Mouse (Mus musculus): ENCODE data around the gene Prkcsh. TPM values are rescaled to one million over a fixed set of nuclear protein-coding genes. Genes with fewer than 3 reads are reported as not detected.

Gene Prkcsh
- total and polyA plus RNA-seq, 3 experiments = 183 to 577 (median 356) TPM

- H3K4me1 ChIP-seq (ENCODE audit: control insufficient read depth in 1 of 2, insufficient read depth in 2 of 2, low read length in 2 of 2) = no peaks in the 10 kb centered on the region
- H3K9ac ChIP-seq (ENCODE audit: control insufficient read depth, low read depth, low read length, poor library complexity, severe bottlenecking) = no peak overlapping the region
- peaks cover 0 to 11% of the 10 kb centered on the region in 2 experiments; a peak in 2 of 4 replicates for H3K36me3 ChIP-seq (ENCODE audit: control insufficient read depth in 1 of 2, insufficient read depth in 2 of 2, low read length in 2 of 2)
Measured at GRCm38 (mm10) chr9:22061339-22061738, 58.7 kb downstream of the Prkcsh start.

More at GRCm38 (mm10) chr9:22061339-22061738, 58.7 kb downstream of the Prkcsh start:
- Histone ChIP-seq H3K27ac (ENCODE audit: control insufficient read depth, low read depth, low read length) (no peak overlapping the region), H3K9me3 (replicated peaks; ENCODE audit: insufficient read depth, low read length) (no peaks in the 10 kb centered on the region), H3K27me3 (ENCODE audit: control insufficient read depth in 1 of 2, insufficient read depth in 2 of 2, low read length in 2 of 2) (no peaks in the 10 kb centered on the region), H3K4me3 (ENCODE audit: control insufficient read depth in 1 of 2, insufficient read depth in 1 of 2, low read depth in 2 of 2, low read length in 2 of 2) (no peak overlapping the region), H3K79me2 (ENCODE audit: control insufficient read depth, insufficient read depth, low read length, poor library complexity) (no peaks in the 10 kb centered on the region)
- no peak for TF ChIP-seq CHD2 (IDR thresholded peaks at IDR 0.05; ENCODE audit: low read length)
- 0 out of 2 replicates have a peak, but pooled peaks have one; percentile 7 for TF ChIP-seq MAX (IDR thresholded peaks at IDR 0.05; ENCODE audit: low read length)
- no peak for DNase-seq (ENCODE audit: low read depth, low spot score)

Other genes with a start within 250 kb of the Prkcsh start
- 304 and 305 TPM in 2 replicates for gene Spc24, start 242.5 kb upstream of the Prkcsh start, total RNA-seq (2012; rRNA removed)
- 100 to 1,000 TPM in 1 of 2 experiments, not detected in 1; 377 TPM for gene Spc24, start 242.5 kb upstream of the Prkcsh start, polyA plus RNA-seq (2012; ENCODE audit: insufficient read depth in 1 of 2, insufficient read length in 2 of 2, low read depth in 1 of 2, low replicate concordance in 2 of 2, missing spikeins in 1 of 2)
- gene Kank2, start 204.1 kb upstream of the Prkcsh start, total RNA-seq (2012; rRNA removed) = 5.9 and 7.6 TPM in 2 replicates
- 10 to 100 TPM in 1 of 2 experiments, not detected in 1; 16.3 TPM for gene Kank2, start 204.1 kb upstream of the Prkcsh start, polyA plus RNA-seq (2012; ENCODE audit: insufficient read depth in 1 of 2, insufficient read length in 2 of 2, low read depth in 1 of 2, low replicate concordance in 2 of 2, missing spikeins in 1 of 2)
- not detected in 2 replicates for gene Angptl8, start 167.3 kb upstream of the Prkcsh start, total RNA-seq (2012; rRNA removed)
- gene Angptl8, start 167.3 kb upstream of the Prkcsh start, polyA plus RNA-seq (2012; ENCODE audit: insufficient read depth in 1 of 2, insufficient read length in 2 of 2, low read depth in 1 of 2, low replicate concordance in 2 of 2, missing spikeins in 1 of 2) = under 1 TPM in 1 of 2 experiments, not detected in 1; 0.25 TPM
- 3.3 and 5.0 TPM in 2 replicates for gene Dock6, start 150.2 kb upstream of the Prkcsh start, total RNA-seq (2012; rRNA removed)
- gene Dock6, start 150.2 kb upstream of the Prkcsh start, polyA plus RNA-seq (2012; ENCODE audit: insufficient read depth in 1 of 2, insufficient read length in 2 of 2, low read depth in 1 of 2, low replicate concordance in 2 of 2, missing spikeins in 1 of 2) = 10 to 100 TPM in 1 of 2 experiments, not detected in 1; 21.3 TPM
- 19.0 and 22.9 TPM in 2 replicates for gene Rab3d, start 84.6 kb upstream of the Prkcsh start, total RNA-seq (2012; rRNA removed)
- 10 to 100 TPM in 1 of 2 experiments, not detected in 1; 44.2 TPM for gene Rab3d, start 84.6 kb upstream of the Prkcsh start, polyA plus RNA-seq (2012; ENCODE audit: insufficient read depth in 1 of 2, insufficient read length in 2 of 2, low read depth in 1 of 2, low replicate concordance in 2 of 2, missing spikeins in 1 of 2)
- gene Ccdc159, start 75.3 kb upstream of the Prkcsh start, total RNA-seq (2012; rRNA removed) = 1.0 and 1.4 TPM in 2 replicates
- gene Ccdc159, start 75.3 kb upstream of the Prkcsh start, polyA plus RNA-seq (2012; ENCODE audit: insufficient read depth in 1 of 2, insufficient read length in 2 of 2, low read depth in 1 of 2, low replicate concordance in 2 of 2, missing spikeins in 1 of 2) = 1 to 10 TPM in 1 of 2 experiments, not detected in 1; 6.4 TPM
- gene Tmem205, start 75.2 kb upstream of the Prkcsh start, total RNA-seq (2012; rRNA removed) = 118 and 128 TPM in 2 replicates
- 100 to 1,000 TPM in 1 of 2 experiments, not detected in 1; 114 TPM for gene Tmem205, start 75.2 kb upstream of the Prkcsh start, polyA plus RNA-seq (2012; ENCODE audit: insufficient read depth in 1 of 2, insufficient read length in 2 of 2, low read depth in 1 of 2, low replicate concordance in 2 of 2, missing spikeins in 1 of 2)
- 1.3 and 1.4 TPM in 2 replicates for gene Plppr2, start 65.8 kb upstream of the Prkcsh start, total RNA-seq (2012; rRNA removed)
- gene Plppr2, start 65.8 kb upstream of the Prkcsh start, polyA plus RNA-seq (2012; ENCODE audit: insufficient read depth in 1 of 2, insufficient read length in 2 of 2, low read depth in 1 of 2, low replicate concordance in 2 of 2, missing spikeins in 1 of 2) = 10 to 100 TPM in 1 of 2 experiments, not detected in 1; 13.9 TPM
- gene Swsap1, start 47.1 kb upstream of the Prkcsh start, total RNA-seq (2012; rRNA removed) = 12.7 and 17.2 TPM in 2 replicates
- gene Swsap1, start 47.1 kb upstream of the Prkcsh start, polyA plus RNA-seq (2012; ENCODE audit: insufficient read depth in 1 of 2, insufficient read length in 2 of 2, low read depth in 1 of 2, low replicate concordance in 2 of 2, missing spikeins in 1 of 2) = 10 to 100 TPM in 1 of 2 experiments, not detected in 1; 19.3 TPM
- gene Epor, start 39.3 kb upstream of the Prkcsh start, total RNA-seq (2012; rRNA removed) = 139 and 192 TPM in 2 replicates
- gene Epor, start 39.3 kb upstream of the Prkcsh start, polyA plus RNA-seq (2012; ENCODE audit: insufficient read depth in 1 of 2, insufficient read length in 2 of 2, low read depth in 1 of 2, low replicate concordance in 2 of 2, missing spikeins in 1 of 2) = 100 to 1,000 TPM in 1 of 2 experiments, not detected in 1; 440 TPM
- gene Rgl3, start 13.4 kb upstream of the Prkcsh start, total RNA-seq (2012; rRNA removed) = not detected in 2 replicates
- not detected for gene Rgl3, start 13.4 kb upstream of the Prkcsh start, polyA plus RNA-seq (2012; ENCODE audit: insufficient read depth in 1 of 2, insufficient read length in 2 of 2, low read depth in 1 of 2, low replicate concordance in 2 of 2, missing spikeins in 1 of 2)
- 0.19 TPM in 1 of 2 replicates, not detected in the other for gene Ccdc151, start 172 bp upstream of the Prkcsh start, total RNA-seq (2012; rRNA removed)
- gene Ccdc151, start 172 bp upstream of the Prkcsh start, polyA plus RNA-seq (2012; ENCODE audit: insufficient read depth in 1 of 2, insufficient read length in 2 of 2, low read depth in 1 of 2, low replicate concordance in 2 of 2, missing spikeins in 1 of 2) = under 1 TPM in 1 of 2 experiments, not detected in 1; 0.99 TPM
- gene Elavl3, start 49.2 kb downstream of the Prkcsh start, total RNA-seq (2012; rRNA removed) = 0.15 and 0.20 TPM in 2 replicates
- 1 to 10 TPM in 1 of 2 experiments, not detected in 1; 1.1 TPM for gene Elavl3, start 49.2 kb downstream of the Prkcsh start, polyA plus RNA-seq (2012; ENCODE audit: insufficient read depth in 1 of 2, insufficient read length in 2 of 2, low read depth in 1 of 2, low replicate concordance in 2 of 2, missing spikeins in 1 of 2)
- not detected in 2 replicates for gene Gm49318, start 68.5 kb downstream of the Prkcsh start, total RNA-seq (2012; rRNA removed)
- not detected for gene Gm49318, start 68.5 kb downstream of the Prkcsh start, polyA plus RNA-seq (2012; ENCODE audit: insufficient read depth in 1 of 2, insufficient read length in 2 of 2, low read depth in 1 of 2, low replicate concordance in 2 of 2, missing spikeins in 1 of 2)
- 16.7 and 19.2 TPM in 2 replicates for gene Zfp653, start 68.6 kb downstream of the Prkcsh start, total RNA-seq (2012; rRNA removed)
- 10 to 100 TPM in 1 of 2 experiments, not detected in 1; 40.4 TPM for gene Zfp653, start 68.6 kb downstream of the Prkcsh start, polyA plus RNA-seq (2012; ENCODE audit: insufficient read depth in 1 of 2, insufficient read length in 2 of 2, low read depth in 1 of 2, low replicate concordance in 2 of 2, missing spikeins in 1 of 2)
- 167 and 183 TPM in 2 replicates for gene Ecsit, start 82.6 kb downstream of the Prkcsh start, total RNA-seq (2012; rRNA removed)
- gene Ecsit, start 82.6 kb downstream of the Prkcsh start, polyA plus RNA-seq (2012; ENCODE audit: insufficient read depth in 1 of 2, insufficient read length in 2 of 2, low read depth in 1 of 2, low replicate concordance in 2 of 2, missing spikeins in 1 of 2) = 100 to 1,000 TPM in 1 of 2 experiments, 10 to 100 TPM in 1; 87.6 to 211 TPM
- gene Cnn1, start 96.4 kb downstream of the Prkcsh start, total RNA-seq (2012; rRNA removed) = 0.10 and 0.19 TPM in 2 replicates
- gene Cnn1, start 96.4 kb downstream of the Prkcsh start, polyA plus RNA-seq (2012; ENCODE audit: insufficient read depth in 1 of 2, insufficient read length in 2 of 2, low read depth in 1 of 2, low replicate concordance in 2 of 2, missing spikeins in 1 of 2) = under 1 TPM in 1 of 2 experiments, not detected in 1; 0.06 TPM
- gene Elof1, start 114.4 kb downstream of the Prkcsh start, total RNA-seq (2012; rRNA removed) = 390 and 421 TPM in 2 replicates
- 100 to 1,000 TPM in 1 of 2 experiments, not detected in 1; 505 TPM for gene Elof1, start 114.4 kb downstream of the Prkcsh start, polyA plus RNA-seq (2012; ENCODE audit: insufficient read depth in 1 of 2, insufficient read length in 2 of 2, low read depth in 1 of 2, low replicate concordance in 2 of 2, missing spikeins in 1 of 2)
- gene Acp5, start 132.9 kb downstream of the Prkcsh start, total RNA-seq (2012; rRNA removed) = 5.8 and 15.6 TPM in 2 replicates
- 10 to 100 TPM in 1 of 2 experiments, not detected in 1; 17.4 TPM for gene Acp5, start 132.9 kb downstream of the Prkcsh start, polyA plus RNA-seq (2012; ENCODE audit: insufficient read depth in 1 of 2, insufficient read length in 2 of 2, low read depth in 1 of 2, low replicate concordance in 2 of 2, missing spikeins in 1 of 2)
- gene Pigyl, start 154.0 kb downstream of the Prkcsh start, total RNA-seq (2012; rRNA removed) = 80.2 and 103 TPM in 2 replicates
- 100 to 1,000 TPM in 1 of 2 experiments, not detected in 1; 146 TPM for gene Pigyl, start 154.0 kb downstream of the Prkcsh start, polyA plus RNA-seq (2012; ENCODE audit: insufficient read depth in 1 of 2, insufficient read length in 2 of 2, low read depth in 1 of 2, low replicate concordance in 2 of 2, missing spikeins in 1 of 2)
- gene Zfp872, start 185.3 kb downstream of the Prkcsh start, total RNA-seq (2012; rRNA removed) = not detected in 2 replicates
- gene Zfp872, start 185.3 kb downstream of the Prkcsh start, polyA plus RNA-seq (2012; ENCODE audit: insufficient read depth in 1 of 2, insufficient read length in 2 of 2, low read depth in 1 of 2, low replicate concordance in 2 of 2, missing spikeins in 1 of 2) = not detected
- gene Zfp809, start 222.9 kb downstream of the Prkcsh start, total RNA-seq (2012; rRNA removed) = 58.6 and 67.8 TPM in 2 replicates
- gene Zfp809, start 222.9 kb downstream of the Prkcsh start, polyA plus RNA-seq (2012; ENCODE audit: insufficient read depth in 1 of 2, insufficient read length in 2 of 2, low read depth in 1 of 2, low replicate concordance in 2 of 2, missing spikeins in 1 of 2) = 100 to 1,000 TPM in 1 of 2 experiments, not detected in 1; 101 TPM

Measured in MEL (cell line).